Mouse (Mus musculus) forebrain, embryonic 16.5 days (tissue): ENCODE data around the gene Cln6. TPM values are rescaled to one million over a fixed set of nuclear protein-coding genes. Genes with fewer than 3 reads are reported as not detected.

ENCODE experiments used
- ATAC-seq: fragments of 200-750 bp; cut with Nextera tagmentation; 2 replicates; pipeline ENCODE4 v1.8.0; 2017; ENCODE audit warnings: mild to moderate bottlenecking, moderate library complexity
- H3K27ac ChIP-seq: fragments of 300-500 bp; sonication (generic); 2 replicates; pipeline ENCODE4 v1.5.1; 2014; ENCODE audit warnings: low read length, control low read depth
- H3K27me3 ChIP-seq: fragments of 300-500 bp; sonication (generic); replicated peaks from 2 replicates; pipeline ENCODE4 v1.6.1; 2014; ENCODE audit warnings: low read length; ENCODE audit not compliant: control insufficient read depth, insufficient read depth
- H3K36me3 ChIP-seq: fragments of 300-500 bp; sonication (generic); 2 replicates; pipeline ENCODE4 v1.6.1; 2014; ENCODE audit not compliant: control insufficient read depth, insufficient read depth
- H3K4me1 ChIP-seq: fragments of 300-500 bp; sonication (generic); replicated peaks from 2 replicates; pipeline ENCODE4 v1.6.1; 2014; ENCODE audit warnings: low read length; ENCODE audit not compliant: control insufficient read depth, insufficient read depth
- H3K4me2 ChIP-seq: fragments of 300-500 bp; sonication (generic); 2 replicates; pipeline ENCODE4 v1.6.1; 2014; ENCODE audit warnings: mild to moderate bottlenecking, low read length, control low read depth
- H3K4me3 ChIP-seq: fragments of 300-500 bp; sonication (generic); replicated peaks from 2 replicates; pipeline ENCODE4 v1.5.1; 2014; ENCODE audit warnings: mild to moderate bottlenecking, low read length, control low read depth
- H3K9ac ChIP-seq: fragments of 300-500 bp; sonication (generic); replicated peaks from 2 replicates; pipeline ENCODE4 v1.6.1; 2014; ENCODE audit warnings: low read depth, low read length, control low read depth
- H3K9me3 ChIP-seq: fragments of 300-500 bp; sonication (generic); 2 replicates; pipeline ENCODE4 v1.6.1; 2016; ENCODE audit warnings: low read length; ENCODE audit not compliant: control insufficient read depth
- WGBS: fragments of 180-500 bp; shearing (Covaris S2); extraction: QIAGEN DNeasy Blood & Tissue Kit; methylation state at CpG from one replicate; pipeline ENCODE4 v1.1.7; 2014; 5-methylcytosine and 5-hydroxymethylcytosine counted together
- polyA plus RNA-seq: library from polyadenylated mRNA; unstranded; fragments of >200 nt; fragmentation: Nextera tagmentation; extraction: Ambion mirVana; gene quantifications from 2 replicates; pipeline ENCODE4 v1.2.1, GENCODE M21; 2015

Gene Cln6
- polyA plus RNA-seq, 1 experiment from 2014 or later: 4.6 TPM

- Histone ChIP-seq H3K9ac (no peak overlapping the region), H3K4me2 (no peak overlapping the region), H3K27ac (no peak overlapping the region), H3K9me3 (no peaks in the 10 kb centered on the region), H3K36me3 (no peaks in the 10 kb centered on the region), H3K4me1 (peaks cover 10% of the 10 kb centered on the region), H3K4me3 (no peak overlapping the region), H3K27me3 (no peaks in the 10 kb centered on the region)
- WGBS: 78% methylated on average over 10 of the region's 10 CpGs
- no peak for ATAC-seq
These were observed 4.9 kb downstream of the Cln6 start for GRCm38 (mm10) chr9:62843356-62844024.

DNA sequence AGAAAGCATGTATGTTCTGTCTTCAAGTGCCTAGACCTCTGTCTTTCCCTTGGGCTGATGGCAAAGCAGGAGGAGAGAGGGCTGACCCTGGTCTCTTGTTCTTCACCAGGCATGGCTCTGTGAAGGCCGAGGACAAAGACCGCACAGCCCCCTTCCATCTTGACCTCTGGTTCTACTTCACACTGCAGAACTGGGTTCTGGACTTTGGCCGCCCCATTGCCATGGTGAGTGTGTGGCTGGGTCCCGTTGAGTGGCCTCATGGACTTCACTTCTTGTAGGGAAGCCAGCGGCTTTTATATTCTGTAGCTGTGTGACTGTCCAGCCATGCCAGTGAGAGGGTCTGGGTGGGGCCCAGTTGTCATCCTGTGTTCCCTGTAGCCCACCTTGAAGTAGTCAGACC, 5.9 kb downstream of the Cln6 start:
- H3K4me2 ChIP-seq: no peak overlapping the region
- ATAC-seq: no peak
- no peak overlapping the region for H3K4me3 ChIP-seq
- peaks cover 5% of the 10 kb centered on the region for H3K4me1 ChIP-seq
- no peaks in the 10 kb centered on the region for H3K36me3 ChIP-seq
- 95% methylated on average over 5 of the region's 5 CpGs for WGBS
- H3K9ac ChIP-seq: no peak overlapping the region
- H3K27ac ChIP-seq: no peak overlapping the region
- no peaks in the 10 kb centered on the region for H3K27me3 ChIP-seq
- no peaks in the 10 kb centered on the region for H3K9me3 ChIP-seq

DNA sequence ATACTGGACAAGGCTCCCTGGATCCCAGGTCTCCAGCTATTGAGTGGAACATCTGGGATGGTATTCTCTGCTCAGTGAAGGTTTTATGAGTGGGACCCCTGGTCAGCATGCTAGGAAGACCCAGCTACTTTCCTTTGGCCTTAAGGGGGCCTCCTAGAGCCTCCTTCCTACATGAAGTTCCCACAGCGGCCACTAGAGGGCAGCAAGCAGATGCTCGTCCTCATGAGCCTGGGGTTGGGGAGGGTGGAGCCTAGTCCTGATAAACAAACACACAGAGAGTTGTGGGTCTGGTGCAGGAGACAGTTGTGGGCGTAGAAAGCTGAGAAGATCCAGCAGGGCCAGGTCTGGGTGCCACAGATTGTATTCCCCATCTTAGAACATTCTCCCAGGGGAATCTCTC, 9.1 kb downstream of the Cln6 start:
- Histone ChIP-seq H3K9me3 (no peaks in the 10 kb centered on the region), H3K4me3 (no peak overlapping the region), H3K27me3 (no peaks in the 10 kb centered on the region), H3K27ac (no peak overlapping the region), H3K4me1 (peaks cover 2% of the 10 kb centered on the region; the same call in 1 of the 2 replicates), H3K4me2 (no peak overlapping the region), H3K9ac (no peak overlapping the region), H3K36me3 (no peaks in the 10 kb centered on the region)
- peak; percentile 50; the same call in 1 of the 2 replicates for ATAC-seq
- WGBS: 0% methylated on average over 3 of the region's 3 CpGs

GRCm38 (mm10) chr9:62848641-62849040, 10.1 kb downstream of the Cln6 start:
- H3K27ac ChIP-seq: no peak overlapping the region
- no peaks in the 10 kb centered on the region for H3K9me3 ChIP-seq
- no peaks in the 10 kb centered on the region for H3K27me3 ChIP-seq
- 78% methylated on average over 3 of the region's 3 CpGs for WGBS
- no peak overlapping the region for H3K9ac ChIP-seq
- peaks cover 2% of the 10 kb centered on the region; the same call in 1 of the 2 replicates for H3K4me1 ChIP-seq
- no peak overlapping the region for H3K4me2 ChIP-seq
- H3K4me3 ChIP-seq: no peak overlapping the region
- ATAC-seq: no peak
- H3K36me3 ChIP-seq: no peaks in the 10 kb centered on the region

GRCm38 (mm10) chr9:62851571-62851970, 13.0 kb downstream of the Cln6 start:
- H3K27me3 ChIP-seq: no peaks in the 10 kb centered on the region
- H3K9ac ChIP-seq: no peak overlapping the region
- no peaks in the 10 kb centered on the region for H3K36me3 ChIP-seq
- no peak overlapping the region for H3K4me3 ChIP-seq
- ATAC-seq: no peak
- H3K4me1 ChIP-seq: peaks cover 2% of the 10 kb centered on the region; the same call in 1 of the 2 replicates
- no peak overlapping the region for H3K4me2 ChIP-seq
- H3K27ac ChIP-seq: no peak overlapping the region
- WGBS: 79% methylated on average over 2 of the region's 2 CpGs
- H3K9me3 ChIP-seq: no peaks in the 10 kb centered on the region

DNA sequence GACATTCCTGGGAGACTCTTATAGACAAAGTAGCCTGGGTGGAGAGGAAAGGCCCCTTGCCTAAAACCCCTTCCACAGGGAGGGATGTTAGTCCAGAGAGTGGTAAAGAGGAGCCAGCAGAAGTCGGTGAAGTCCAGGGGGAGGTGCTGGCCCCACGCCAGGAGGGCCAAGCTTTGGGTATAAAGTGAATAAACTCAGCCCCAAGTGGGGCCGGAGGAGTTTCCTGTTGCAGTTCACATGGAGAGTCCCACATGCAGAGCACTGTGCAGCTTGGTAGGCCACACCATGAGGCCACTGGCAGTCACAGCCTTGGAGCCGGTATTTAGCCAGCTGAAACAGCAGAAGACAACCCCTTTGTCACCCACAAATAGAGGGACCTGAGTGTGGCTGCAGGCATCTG, 15.9 kb downstream of the Cln6 start:
- no peak overlapping the region for H3K9ac ChIP-seq
- H3K36me3 ChIP-seq: no peaks in the 10 kb centered on the region
- no peak overlapping the region for H3K4me3 ChIP-seq
- H3K4me2 ChIP-seq: no peak overlapping the region
- H3K27ac ChIP-seq: no peak overlapping the region
- no peak for ATAC-seq
- 57% methylated on average over 4 of the region's 4 CpGs for WGBS
- H3K27me3 ChIP-seq: no peaks in the 10 kb centered on the region
- H3K4me1 ChIP-seq: peaks cover 8% of the 10 kb centered on the region
- H3K9me3 ChIP-seq: no peaks in the 10 kb centered on the region

DNA sequence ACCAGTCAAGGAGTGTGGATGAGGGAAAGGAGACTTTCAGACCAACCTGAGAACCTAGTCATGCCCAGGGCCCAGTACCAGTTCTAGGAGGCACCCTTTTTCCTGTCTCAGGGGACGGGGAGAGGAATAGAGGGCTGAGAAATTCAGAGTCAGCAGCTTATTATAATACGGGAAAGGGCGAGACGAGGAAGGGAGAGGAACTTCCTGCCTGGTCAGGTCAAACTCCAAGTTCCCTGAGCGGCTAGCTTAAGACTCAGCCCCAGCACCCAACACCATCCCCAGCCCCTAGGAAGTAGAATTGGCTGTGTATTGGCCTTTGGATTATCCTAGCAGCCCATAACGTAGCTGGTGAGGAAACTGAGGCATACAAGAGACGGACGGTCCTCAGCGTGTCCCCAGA, 18.6 kb downstream of the Cln6 start:
- H3K9ac ChIP-seq: no peak overlapping the region
- H3K27me3 ChIP-seq: no peaks in the 10 kb centered on the region
- H3K4me2 ChIP-seq: no peak overlapping the region
- 82% methylated on average over 9 of the region's 9 CpGs for WGBS
- no peaks in the 10 kb centered on the region for H3K36me3 ChIP-seq
- H3K4me1 ChIP-seq: peaks cover 8% of the 10 kb centered on the region
- no peak overlapping the region for H3K27ac ChIP-seq
- H3K4me3 ChIP-seq: no peak overlapping the region
- no peak for ATAC-seq
- H3K9me3 ChIP-seq: no peaks in the 10 kb centered on the region

GRCm38 (mm10) chr9:62857719-62858261, 19.2 kb downstream of the Cln6 start, which contains the start of gene Calml4:
TSS of gene Calml4 (plus strand) at chr9:62858080.
- no peak within 1 kb of the TSS for H3K4me3 ChIP-seq
- no peak within 1 kb of the TSS for H3K27ac ChIP-seq
- no peaks in the 10 kb centered on the region for H3K36me3 ChIP-seq
- no peak for ATAC-seq
- no peaks in the 10 kb centered on the region for H3K27me3 ChIP-seq
- H3K4me2 ChIP-seq: no peak within 1 kb of the TSS
- H3K9me3 ChIP-seq: no peaks in the 10 kb centered on the region
- H3K9ac ChIP-seq: no peak within 1 kb of the TSS
- peaks cover 8% of the 10 kb centered on the region for H3K4me1 ChIP-seq
- 50% methylated on average over 20 of the region's 20 CpGs for WGBS

DNA sequence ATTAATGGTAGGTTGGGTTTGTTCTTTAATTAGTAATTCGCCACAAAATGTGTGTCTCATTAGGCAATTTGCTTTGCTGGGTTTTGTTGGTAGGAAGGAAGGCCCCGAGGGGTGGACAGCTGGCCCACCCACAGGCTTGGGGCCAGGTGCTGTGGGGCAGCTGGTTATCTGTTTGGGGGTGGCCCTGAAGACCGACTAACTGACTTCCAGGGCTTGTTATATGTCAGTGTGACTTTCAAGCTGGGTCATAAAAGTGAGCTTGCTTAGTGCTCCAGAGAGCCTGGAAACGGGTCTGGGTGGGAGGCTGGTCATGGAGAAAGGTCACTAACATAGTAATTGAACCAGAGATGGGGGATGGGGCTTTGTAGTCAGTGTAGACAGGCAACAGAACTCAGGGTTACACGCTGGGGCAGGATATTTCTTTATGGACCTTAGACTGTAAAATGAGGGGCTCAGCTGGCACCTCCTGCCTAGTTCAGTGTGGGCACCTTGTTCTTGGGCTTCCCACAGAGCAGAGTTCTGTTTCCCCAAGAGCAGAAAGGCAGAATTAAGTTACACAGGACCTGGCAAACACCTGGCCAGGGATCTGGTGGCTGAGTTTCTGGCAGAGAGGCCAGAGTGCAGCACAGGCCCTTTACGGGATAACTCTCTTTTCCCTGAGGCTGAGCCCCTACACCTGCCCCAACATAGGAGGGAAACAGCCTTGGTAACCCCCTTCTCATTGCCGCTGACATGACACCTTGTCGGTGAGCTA, 19.9 kb downstream of the Cln6 start:
- no peak overlapping the region for H3K4me2 ChIP-seq
- H3K27me3 ChIP-seq: no peaks in the 10 kb centered on the region
- no peak overlapping the region for H3K27ac ChIP-seq
- no peak for ATAC-seq
- H3K36me3 ChIP-seq: no peaks in the 10 kb centered on the region
- H3K9ac ChIP-seq: no peak overlapping the region
- H3K9me3 ChIP-seq: no peaks in the 10 kb centered on the region
- 54% methylated on average over 8 of the region's 8 CpGs for WGBS
- H3K4me3 ChIP-seq: no peak overlapping the region
- peaks cover 8% of the 10 kb centered on the region for H3K4me1 ChIP-seq
